Mouse (Mus musculus) hindbrain, embryonic 11.5 days (tissue): Measurements from ENCODE around the gene Zfpl1. TPM values are rescaled to one million over a fixed set of nuclear protein-coding genes. Genes with fewer than 3 reads are reported as not detected.

Experiments
- ATAC-seq: fragments of 200-750 bp; cut with Nextera tagmentation; 2 replicates; pipeline ENCODE4 v1.8.0; 2017; ENCODE audit warnings: mild to moderate bottlenecking, moderate TSS enrichment, moderate library complexity; ENCODE audit not compliant: low FRiP score
- DNase-seq: peaks from one replicate; pipeline ENCODE4 v3.0.0-alpha.2; 2015; ENCODE audit warnings: low spot score
- H3K27ac ChIP-seq: fragments of 300-500 bp; sonication (generic); 2 replicates; pipeline ENCODE4 v1.5.1; 2014; ENCODE audit warnings: mild to moderate bottlenecking, low read depth, low read length
- H3K27me3 ChIP-seq: fragments of 300-500 bp; sonication (generic); 2 replicates; pipeline ENCODE4 v1.6.1; 2014; ENCODE audit warnings: mild to moderate bottlenecking, low read length, moderate library complexity, mixed read lengths; ENCODE audit not compliant: control insufficient read depth, insufficient read depth
- H3K36me3 ChIP-seq: fragments of 300-500 bp; sonication (generic); 2 replicates; pipeline ENCODE4 v1.6.1; 2014; ENCODE audit warnings: mild to moderate bottlenecking, low read length, moderate library complexity, mixed read lengths; ENCODE audit not compliant: control insufficient read depth, insufficient read depth
- H3K4me1 ChIP-seq: fragments of 300-500 bp; sonication (generic); replicated peaks from 2 replicates; pipeline ENCODE4 v1.6.1; 2014; ENCODE audit warnings: low read length, mixed read lengths; ENCODE audit not compliant: control insufficient read depth, insufficient read depth
- H3K4me2 ChIP-seq: fragments of 300-500 bp; sonication (generic); replicated peaks from 2 replicates; pipeline ENCODE4 v1.6.1; 2014; ENCODE audit warnings: mild to moderate bottlenecking, low read depth, low read length
- H3K4me3 ChIP-seq: fragments of 300-500 bp; sonication (generic); 2 replicates; pipeline ENCODE4 v1.5.1; 2014; ENCODE audit warnings: low read depth, low read length
- H3K9ac ChIP-seq: fragments of 300-500 bp; sonication (generic); 2 replicates; pipeline ENCODE4 v1.6.1; 2014; ENCODE audit warnings: low read depth, low read length
- H3K9me3 ChIP-seq: fragments of 300-500 bp; sonication (generic); 2 replicates; pipeline ENCODE4 v1.6.1; 2016; ENCODE audit warnings: low read length; ENCODE audit not compliant: control insufficient read depth
- WGBS: fragments of 180-500 bp; shearing (Covaris S2); extraction: QIAGEN DNeasy Blood & Tissue Kit; methylation state at CpG from one replicate; pipeline ENCODE4 v1.1.7; 2014; 5-methylcytosine and 5-hydroxymethylcytosine counted together
- polyA plus RNA-seq: library from polyadenylated mRNA; unstranded; fragments of >200 nt; fragmentation: Nextera tagmentation; extraction: Ambion mirVana; gene quantifications from 2 replicates; pipeline ENCODE4 v1.2.1, GENCODE M21; 2014

The Zfpl1 gene
- polyA plus RNA-seq, 1 experiment from 2014 or later, result 77.8 TPM

DNA sequence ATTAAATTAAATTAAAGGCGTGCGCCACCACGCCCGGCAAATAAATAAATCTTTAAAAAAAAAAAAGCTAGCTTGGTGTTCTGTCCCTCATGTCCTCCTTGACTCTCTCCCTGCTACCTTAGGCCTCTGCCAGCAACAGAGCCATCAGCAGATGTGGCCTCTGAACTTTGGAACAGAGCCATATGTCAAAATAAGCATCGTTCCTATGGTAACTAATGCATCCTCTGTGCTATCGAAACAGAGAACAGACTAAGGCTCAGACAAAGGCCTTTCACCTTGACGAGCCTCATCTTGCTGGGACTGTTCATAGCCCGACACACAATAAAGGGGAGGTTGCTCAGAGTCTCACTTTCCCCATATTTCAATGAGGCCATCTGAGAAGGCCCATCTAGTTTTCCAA lies 38.6 kb upstream of the Zfpl1 start:
- H3K27ac ChIP-seq, result peak overlapping the region; percentile 36; the same call in 1 of the 2 replicates
- no peaks in the 10 kb centered on the region for H3K27me3 ChIP-seq
- no peak overlapping the region for H3K4me3 ChIP-seq
- no peak for ATAC-seq
- no peak overlapping the region for H3K9ac ChIP-seq
- H3K36me3 ChIP-seq, result no peaks in the 10 kb centered on the region
- no peaks in the 10 kb centered on the region for H3K9me3 ChIP-seq
- peak; percentile 36 for DNase-seq
- 68% methylated on average over 8 of the region's 8 CpGs for WGBS
- H3K4me2 ChIP-seq, result no peak overlapping the region
- peaks cover 4% of the 10 kb centered on the region; the same call in 1 of the 2 replicates for H3K4me1 ChIP-seq

DNA sequence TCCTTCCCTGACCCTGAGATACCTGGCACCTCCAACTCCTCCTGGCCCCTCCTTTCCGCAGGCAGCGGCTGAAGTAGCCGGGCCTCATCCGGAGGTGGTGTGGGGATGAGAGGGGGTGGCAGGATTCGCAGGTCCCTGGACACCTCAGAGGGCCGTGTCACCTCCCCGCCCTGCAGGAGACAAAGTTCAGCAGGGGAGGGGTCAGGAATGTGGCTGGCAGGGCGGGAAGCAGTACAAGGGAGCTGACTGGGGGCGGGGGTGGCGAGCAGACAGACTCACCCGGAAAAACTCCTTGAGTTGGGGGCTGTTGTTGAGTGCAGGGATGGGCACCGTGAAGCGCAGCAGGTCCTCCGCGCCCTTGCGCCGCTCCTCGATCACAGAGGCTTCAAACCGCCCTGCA lies 37.0 kb upstream of the Zfpl1 start:
- Histone ChIP-seq H3K4me2 (no peak overlapping the region), H3K27me3 (no peaks in the 10 kb centered on the region), H3K4me1 (peaks cover 9% of the 10 kb centered on the region), H3K36me3 (no peaks in the 10 kb centered on the region; the same call in 1 of the 2 replicates), H3K9ac (no peak overlapping the region), H3K27ac (no peak overlapping the region), H3K4me3 (no peak overlapping the region), H3K9me3 (no peaks in the 10 kb centered on the region)
- ATAC-seq, result no peak
- DNase-seq, result no peak
- WGBS, result 37% methylated on average over 19 of the region's 19 CpGs

DNA sequence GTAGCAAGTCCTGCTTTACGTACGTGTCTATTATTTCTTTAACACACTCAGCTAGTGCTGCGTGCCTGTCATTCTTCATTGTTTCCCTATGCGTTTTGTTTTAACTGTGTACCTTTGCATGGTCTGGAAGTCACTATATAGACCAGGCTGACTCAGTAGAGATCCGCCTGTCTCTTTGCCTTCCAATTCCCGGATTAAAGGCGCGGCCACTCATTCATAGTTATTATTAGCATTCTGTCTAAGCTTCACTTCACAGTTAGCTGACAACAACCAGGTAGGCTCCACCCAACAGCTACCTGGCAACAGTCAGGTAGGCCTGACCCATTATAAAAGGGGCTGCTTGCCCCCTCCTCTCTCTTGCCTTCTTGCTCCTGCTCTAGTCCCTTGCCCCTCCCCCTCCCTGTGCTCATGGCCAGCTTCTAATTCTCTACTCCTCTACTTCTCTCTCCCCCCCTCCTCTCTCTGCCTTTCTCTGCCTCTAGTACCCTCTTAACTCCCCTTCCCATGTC lies 34.0 kb upstream of the Zfpl1 start:
- Histone ChIP-seq H3K4me1 (peaks cover 11% of the 10 kb centered on the region), H3K4me3 (peak overlapping the region; percentile 57), H3K36me3 (peaks cover 6% of the 10 kb centered on the region; the same call in 1 of the 2 replicates), H3K27me3 (no peaks in the 10 kb centered on the region), H3K4me2 (peak overlapping the region; percentile 94), H3K27ac (peak overlapping the region; percentile 95), H3K9ac (peak overlapping the region; percentile 90), H3K9me3 (no peaks in the 10 kb centered on the region)
- peak; percentile 70 for ATAC-seq
- DNase-seq, result no peak
- 2% methylated on average over 8 of the region's 8 CpGs for WGBS

DNA sequence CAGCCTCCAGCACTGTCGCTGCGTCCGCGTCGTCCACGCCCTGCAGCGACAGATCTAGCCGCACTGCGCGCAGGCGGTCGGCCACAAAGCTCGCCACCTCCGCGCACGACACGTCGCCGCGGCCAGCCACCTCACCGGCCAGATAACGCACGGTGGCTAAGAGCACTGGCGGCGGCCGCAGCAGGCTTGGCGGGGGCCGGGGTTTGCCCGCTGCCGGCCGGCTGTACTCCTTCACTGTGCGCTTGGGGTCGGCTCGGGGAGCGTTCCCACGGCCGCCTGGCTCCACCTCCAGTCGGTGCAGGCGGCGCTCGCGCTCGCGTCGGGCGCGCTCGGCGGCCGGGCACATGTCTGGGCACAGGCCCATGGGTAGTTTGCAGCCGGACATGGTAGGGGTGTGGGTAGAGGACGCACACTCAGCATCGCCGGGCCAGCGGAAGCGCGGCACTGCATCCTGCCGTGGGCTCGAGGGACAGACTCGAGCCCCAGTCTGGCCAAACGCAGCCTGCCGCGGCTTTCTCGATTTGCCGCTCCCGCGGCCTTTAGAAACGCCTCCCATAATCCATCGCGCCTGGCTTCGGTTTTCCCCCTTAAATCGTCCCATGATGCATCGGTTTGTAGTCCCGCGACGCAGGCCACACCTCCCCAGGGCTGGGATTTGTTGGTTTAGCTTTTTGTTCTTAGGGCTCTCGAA lies 33.4 kb upstream of the Zfpl1 start, which contains the start of gene Sac3d1:
Gene Sac3d1, minus strand, starts transcription at position 665 of the 691 bp plus-strand sequence.
- Histone ChIP-seq H3K27me3 (no peaks in the 10 kb centered on the region), H3K9me3 (no peaks in the 10 kb centered on the region), H3K4me1 (peaks cover 11% of the 10 kb centered on the region), H3K4me2 (peak within 1 kb of the TSS; percentile 94), H3K36me3 (peaks cover 6% of the 10 kb centered on the region; the same call in 1 of the 2 replicates), H3K27ac (peak within 1 kb of the TSS; percentile 95), H3K4me3 (peak within 1 kb of the TSS; percentile 57), H3K9ac (peak within 1 kb of the TSS; percentile 90)
- ATAC-seq, result peak; percentile 88
- WGBS, result under 1% methylated on average over 70 of the region's 77 CpGs
- DNase-seq, result peak; percentile 94

DNA sequence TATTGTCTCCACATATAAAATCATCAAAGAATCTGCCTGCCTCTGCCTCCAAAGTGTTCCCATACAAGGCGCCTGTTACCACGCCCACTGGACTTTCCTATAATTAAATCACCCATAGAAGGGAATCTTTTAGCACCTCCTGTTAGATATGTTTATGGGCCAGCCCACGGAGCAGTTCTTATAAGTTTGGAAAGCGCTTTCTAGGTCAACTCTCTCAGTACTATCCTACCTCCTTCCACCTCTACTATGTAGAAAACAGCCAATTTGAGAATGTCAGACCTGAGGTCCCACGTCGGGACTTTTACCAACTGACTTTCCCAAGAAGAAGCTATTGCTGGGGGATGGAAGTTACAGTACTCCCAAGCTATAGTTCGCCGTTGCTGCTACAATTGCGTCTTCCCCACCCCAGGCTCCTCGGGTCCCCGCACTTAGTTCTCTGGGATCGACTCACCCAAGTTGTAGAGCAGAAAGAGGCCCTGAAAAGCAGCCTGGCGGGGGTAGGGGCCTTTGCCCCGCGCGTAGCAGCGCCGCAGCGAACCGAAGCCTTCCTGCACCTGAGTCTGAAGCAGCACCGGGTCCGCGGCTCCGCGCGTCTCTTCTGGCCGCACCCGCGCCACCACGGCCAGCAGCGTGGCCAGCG lies 32.7 kb upstream of the Zfpl1 start:
- no peaks in the 10 kb centered on the region for H3K9me3 ChIP-seq
- H3K27ac ChIP-seq, result peak overlapping the region; percentile 95
- peak overlapping the region; percentile 90 for H3K9ac ChIP-seq
- ATAC-seq (no peak; the same call in 1 of the 2 replicates), DNase-seq (no peak)
- 6% methylated on average over 32 of the region's 32 CpGs for WGBS
- peaks cover 11% of the 10 kb centered on the region for H3K4me1 ChIP-seq
- no peaks in the 10 kb centered on the region for H3K27me3 ChIP-seq
- peak overlapping the region; percentile 57 for H3K4me3 ChIP-seq
- peaks cover 6% of the 10 kb centered on the region; the same call in 1 of the 2 replicates for H3K36me3 ChIP-seq
- H3K4me2 ChIP-seq, result peak overlapping the region; percentile 94

DNA sequence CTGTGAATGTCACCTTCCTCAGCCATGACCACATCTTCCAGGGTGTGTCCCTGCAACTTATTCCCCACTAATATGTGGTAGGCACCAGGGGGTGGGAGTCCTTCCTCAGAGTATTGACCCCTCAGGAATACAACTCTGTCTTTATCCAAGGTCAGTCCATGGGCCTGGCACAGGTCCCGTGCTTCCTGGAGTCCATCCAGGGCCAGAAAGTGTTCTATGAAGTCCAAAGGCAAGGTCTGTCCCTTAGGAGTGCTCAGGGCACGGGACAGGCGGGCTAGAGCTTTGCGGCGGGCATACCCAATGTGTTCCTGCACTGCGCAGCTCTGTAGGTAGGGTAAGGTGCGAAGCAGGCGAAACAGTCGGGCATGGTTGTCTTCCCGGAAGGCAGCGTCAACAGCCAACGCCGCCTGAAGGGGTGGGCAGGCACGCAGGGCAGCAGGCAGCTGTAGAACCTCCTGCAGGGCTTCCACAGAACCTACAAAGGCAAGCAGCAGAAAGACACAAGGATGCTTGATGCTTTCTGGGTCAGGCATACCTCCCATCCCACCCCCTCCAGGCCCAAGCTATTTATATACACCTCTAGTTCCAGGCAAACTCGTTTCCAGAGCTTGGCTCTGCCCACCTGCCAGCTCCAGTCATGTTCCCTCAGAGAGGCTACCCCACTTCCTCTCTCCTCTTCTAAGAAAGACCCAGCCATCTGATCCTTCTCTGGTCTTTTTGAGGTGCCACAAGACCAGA lies 31.5 kb upstream of the Zfpl1 start:
- Histone ChIP-seq H3K27me3 (no peaks in the 10 kb centered on the region), H3K9ac (no peak overlapping the region; the same call in 1 of the 2 replicates), H3K4me1 (peaks cover 11% of the 10 kb centered on the region), H3K27ac (no peak overlapping the region), H3K4me3 (no peak overlapping the region; the same call in 1 of the 2 replicates), H3K9me3 (no peaks in the 10 kb centered on the region), H3K4me2 (no peak overlapping the region; the same call in 1 of the 2 replicates), H3K36me3 (peaks cover 6% of the 10 kb centered on the region; the same call in 1 of the 2 replicates)
- ATAC-seq (no peak), DNase-seq (no peak)
- 94% methylated on average over 15 of the region's 15 CpGs for WGBS

DNA sequence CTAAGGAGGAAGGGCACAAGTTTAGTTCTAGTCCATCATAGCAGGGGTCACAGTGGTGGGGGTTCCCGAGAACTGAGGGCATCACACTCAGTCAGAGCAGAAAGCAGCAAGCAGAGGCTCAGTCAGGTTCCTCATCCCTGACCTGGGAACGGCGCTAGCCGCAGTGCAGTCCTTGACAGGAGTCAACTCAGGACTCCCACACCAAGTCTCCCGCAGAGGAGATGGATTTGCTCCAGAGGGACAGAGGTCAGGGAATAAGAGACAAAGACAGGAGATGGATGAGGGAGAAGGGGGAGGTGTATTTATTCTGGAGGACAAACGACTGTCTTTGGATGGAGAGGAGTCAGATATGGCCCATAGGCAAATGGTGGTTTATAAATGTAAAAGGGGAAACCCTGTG lies 28.4 kb upstream of the Zfpl1 start:
- DNase-seq (no peak), ATAC-seq (no peak)
- no peaks in the 10 kb centered on the region for H3K9me3 ChIP-seq
- no peak overlapping the region for H3K9ac ChIP-seq
- H3K27ac ChIP-seq, result no peak overlapping the region
- H3K27me3 ChIP-seq, result no peaks in the 10 kb centered on the region
- WGBS, result 62% methylated on average over 6 of the region's 6 CpGs
- peaks cover 7% of the 10 kb centered on the region; the same call in 1 of the 2 replicates for H3K4me1 ChIP-seq
- peaks cover 6% of the 10 kb centered on the region; the same call in 1 of the 2 replicates for H3K36me3 ChIP-seq
- no peak overlapping the region for H3K4me2 ChIP-seq
- H3K4me3 ChIP-seq, result no peak overlapping the region

DNA sequence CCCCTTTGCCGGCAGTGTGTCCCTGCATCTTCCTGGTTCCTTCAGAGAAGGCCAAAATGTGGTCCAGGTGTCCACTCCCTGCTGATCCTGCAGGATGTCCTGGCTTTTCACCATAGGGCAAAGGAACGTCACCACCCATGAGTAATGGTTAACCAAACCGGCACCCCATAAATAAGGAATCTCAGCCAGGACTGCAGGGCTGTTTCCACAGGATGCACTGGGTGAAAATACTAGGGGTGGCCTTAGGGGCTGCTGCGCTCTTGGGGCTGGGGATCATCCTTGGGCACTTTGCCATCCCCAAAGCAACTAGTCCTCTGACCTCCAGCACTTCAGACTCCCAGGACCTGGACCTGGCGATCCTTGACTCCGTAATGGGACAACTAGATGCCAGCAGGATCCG lies 20.8 kb upstream of the Zfpl1 start, which contains the start of gene Naaladl1:
Gene Naaladl1, plus strand, starts transcription at position 197 of the 400 bp plus-strand sequence.
- Histone ChIP-seq H3K36me3 (no peaks in the 10 kb centered on the region), H3K4me1 (no peaks in the 10 kb centered on the region), H3K9me3 (no peaks in the 10 kb centered on the region), H3K9ac (no peak within 1 kb of the TSS), H3K4me2 (no peak within 1 kb of the TSS), H3K27ac (no peak within 1 kb of the TSS), H3K27me3 (no peaks in the 10 kb centered on the region), H3K4me3 (no peak within 1 kb of the TSS)
- ATAC-seq (no peak), DNase-seq (no peak)
- WGBS, result 85% methylated on average over 7 of the region's 7 CpGs
